Mouse (Mus musculus): Measurements from ENCODE around the gene Zfp366. TPM values are rescaled to one million over a fixed set of nuclear protein-coding genes. Genes with fewer than 3 reads are reported as not detected.

Zfp366 gene
- polyA plus RNA-seq, 1 experiment from 2014 or later: 1.2 TPM

GRCm38 (mm10) chr13:99235428-99236210 is 51.0 kb downstream of the Zfp366 start:
- H3K4me3 ChIP-seq (replicated peaks; ENCODE audit: low read depth, low read length): no peak overlapping the region
- no peak for TF ChIP-seq CTCF (IDR thresholded peaks at IDR 0.05; ENCODE audit: low read depth)
- DNase-seq (ENCODE audit: low spot score): no peak
- no peaks in the 10 kb centered on the region for H3K27me3 ChIP-seq (ENCODE audit: insufficient read depth, low read length)
- H3K4me1 ChIP-seq (replicated peaks; ENCODE audit: insufficient read depth, low read length): peaks cover 18% of the 10 kb centered on the region
- H3K4me2 ChIP-seq (ENCODE audit: low read length): no peak overlapping the region
- WGBS: 55% methylated on average over 20 of the region's 20 CpGs
- H3K27ac ChIP-seq: peak overlapping the region; percentile 31
- no peaks in the 10 kb centered on the region for H3K36me3 ChIP-seq (ENCODE audit: insufficient read depth, low read length)
- ATAC-seq (replicated peaks; ENCODE audit: low FRiP score, low read depth): no peak
- no peak overlapping the region for H3K9ac ChIP-seq (ENCODE audit: low read depth, low read length)
- no peaks in the 10 kb centered on the region for H3K9me3 ChIP-seq (replicated peaks; ENCODE audit: low read length)

DNA sequence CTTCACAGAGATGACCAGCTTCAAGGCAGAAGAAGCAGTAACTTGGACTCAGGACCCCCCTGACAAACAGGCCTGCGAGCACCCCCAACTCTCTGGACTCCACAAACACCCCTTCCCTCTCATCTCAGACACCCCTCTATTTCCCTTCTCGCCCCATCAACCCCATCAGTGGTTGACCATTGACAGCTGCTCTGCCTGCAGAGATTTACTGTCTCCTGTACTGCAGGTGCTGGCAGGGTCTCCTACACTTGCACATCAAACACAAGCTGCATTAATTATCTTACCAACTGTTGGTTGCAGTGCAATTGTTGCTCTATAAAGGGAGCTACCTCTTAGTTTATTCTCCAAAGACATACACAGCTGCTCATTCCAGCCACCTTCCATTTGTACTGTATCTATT is 51.6 kb downstream of the Zfp366 start:
- no peak overlapping the region for H3K9ac ChIP-seq (ENCODE audit: low read depth, low read length)
- no peak for ATAC-seq (replicated peaks; ENCODE audit: low FRiP score, low read depth)
- WGBS: 68% methylated on average over 2 of the region's 2 CpGs
- no peaks in the 10 kb centered on the region for H3K9me3 ChIP-seq (replicated peaks; ENCODE audit: low read length)
- no peak overlapping the region for H3K4me2 ChIP-seq (ENCODE audit: low read length)
- no peak for DNase-seq (ENCODE audit: low spot score)
- H3K4me1 ChIP-seq (replicated peaks; ENCODE audit: insufficient read depth, low read length): peaks cover 18% of the 10 kb centered on the region
- H3K4me3 ChIP-seq (replicated peaks; ENCODE audit: low read depth, low read length): no peak overlapping the region
- no peak for TF ChIP-seq CTCF (IDR thresholded peaks at IDR 0.05; ENCODE audit: low read depth)
- peak overlapping the region; percentile 31; the same call in 1 of the 2 replicates for H3K27ac ChIP-seq
- H3K27me3 ChIP-seq (ENCODE audit: insufficient read depth, low read length): no peaks in the 10 kb centered on the region
- no peaks in the 10 kb centered on the region for H3K36me3 ChIP-seq (ENCODE audit: insufficient read depth, low read length)

GRCm38 (mm10) chr13:99237122-99237521 is 52.5 kb downstream of the Zfp366 start:
- Histone ChIP-seq H3K27ac (peak overlapping the region; percentile 95), H3K36me3 (ENCODE audit: insufficient read depth, low read length) (no peaks in the 10 kb centered on the region), H3K4me3 (replicated peaks; ENCODE audit: low read depth, low read length) (no peak overlapping the region), H3K4me2 (ENCODE audit: low read length) (no peak overlapping the region), H3K9me3 (replicated peaks; ENCODE audit: low read length) (no peaks in the 10 kb centered on the region), H3K4me1 (replicated peaks; ENCODE audit: insufficient read depth, low read length) (peaks cover 18% of the 10 kb centered on the region), H3K27me3 (ENCODE audit: insufficient read depth, low read length) (no peaks in the 10 kb centered on the region), H3K9ac (ENCODE audit: low read depth, low read length) (no peak overlapping the region)
- no peak for TF ChIP-seq CTCF (IDR thresholded peaks at IDR 0.05; ENCODE audit: low read depth)
- WGBS: 79% methylated on average over 5 of the region's 5 CpGs
- ATAC-seq (replicated peaks; ENCODE audit: low FRiP score, low read depth) (no peak), DNase-seq (ENCODE audit: low spot score) (no peak)

GRCm38 (mm10) chr13:99237841-99238216 is 53.2 kb downstream of the Zfp366 start:
- no peak overlapping the region for H3K4me2 ChIP-seq (ENCODE audit: low read length)
- no peaks in the 10 kb centered on the region for H3K27me3 ChIP-seq (ENCODE audit: insufficient read depth, low read length)
- no peak for TF ChIP-seq CTCF (IDR thresholded peaks at IDR 0.05; ENCODE audit: low read depth)
- WGBS: 65% methylated on average over 1 of the region's 1 CpGs
- ATAC-seq (replicated peaks; ENCODE audit: low FRiP score, low read depth): no peak
- no peak overlapping the region for H3K4me3 ChIP-seq (replicated peaks; ENCODE audit: low read depth, low read length)
- peak overlapping the region; percentile 95 for H3K27ac ChIP-seq
- DNase-seq (ENCODE audit: low spot score): peak; percentile 87
- H3K9me3 ChIP-seq (replicated peaks; ENCODE audit: low read length): no peaks in the 10 kb centered on the region
- H3K4me1 ChIP-seq (replicated peaks; ENCODE audit: insufficient read depth, low read length): peaks cover 18% of the 10 kb centered on the region
- no peak overlapping the region for H3K9ac ChIP-seq (ENCODE audit: low read depth, low read length)
- no peaks in the 10 kb centered on the region for H3K36me3 ChIP-seq (ENCODE audit: insufficient read depth, low read length)

DNA sequence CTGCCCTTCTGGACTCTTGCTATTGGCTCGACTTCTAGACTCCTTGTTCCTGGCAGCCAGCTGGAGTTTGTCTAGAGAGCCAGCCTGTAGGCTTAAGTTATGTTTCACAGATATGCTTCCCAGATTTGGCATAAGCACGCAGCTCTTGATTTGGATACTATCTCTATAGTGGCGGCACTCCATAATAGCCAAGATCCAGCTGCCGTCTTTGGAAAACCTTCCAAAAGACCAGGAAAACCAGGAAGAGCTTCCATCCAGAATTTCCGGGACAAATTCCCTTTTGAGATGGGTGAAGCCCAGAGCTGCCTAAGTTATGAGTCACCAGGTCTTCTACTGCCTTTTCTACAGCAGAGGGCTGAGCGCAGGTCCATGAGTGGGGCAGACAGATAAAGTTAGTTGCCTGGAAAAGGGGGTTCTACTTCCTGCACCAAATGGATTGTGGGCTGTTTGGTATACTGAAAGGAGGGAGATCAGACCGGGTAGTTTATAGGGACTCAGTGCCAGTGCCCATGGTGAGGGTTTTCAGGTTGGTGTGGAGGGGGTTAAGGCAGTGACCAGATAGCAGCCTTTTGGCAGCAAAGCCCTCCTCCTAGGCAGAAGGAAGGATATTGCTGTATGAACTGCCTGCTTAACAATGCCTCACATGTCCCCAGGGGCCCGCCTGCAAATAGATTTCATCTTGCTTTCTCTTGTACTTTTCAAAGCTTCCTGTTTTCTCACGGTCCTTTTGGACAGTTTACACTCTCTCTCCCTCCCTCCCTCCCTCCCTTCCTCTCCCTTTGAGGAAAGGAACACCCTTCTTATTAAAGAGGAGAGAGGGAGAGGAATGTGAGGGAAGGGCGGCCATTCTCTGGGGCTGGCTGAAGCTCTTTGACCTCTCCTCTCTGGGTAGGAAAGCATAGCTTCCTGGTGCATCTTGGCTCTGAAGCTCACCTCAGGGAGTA is 53.9 kb downstream of the Zfp366 start:
- peak; percentile 58; the same call in 1 of the 2 replicates for ATAC-seq (replicated peaks; ENCODE audit: low FRiP score, low read depth)
- no peak overlapping the region for H3K9ac ChIP-seq (ENCODE audit: low read depth, low read length)
- WGBS: 35% methylated on average over 10 of the region's 10 CpGs
- no peaks in the 10 kb centered on the region for H3K36me3 ChIP-seq (ENCODE audit: insufficient read depth, low read length)
- no peaks in the 10 kb centered on the region for H3K9me3 ChIP-seq (replicated peaks; ENCODE audit: low read length)
- no peak overlapping the region for H3K4me3 ChIP-seq (replicated peaks; ENCODE audit: low read depth, low read length)
- DNase-seq (ENCODE audit: low spot score): peak; percentile 90
- peak overlapping the region; percentile 95 for H3K27ac ChIP-seq
- H3K4me2 ChIP-seq (ENCODE audit: low read length): 0 out of 2 replicates have a peak overlapping the region, but pooled peaks have one; percentile 8
- no peaks in the 10 kb centered on the region for H3K27me3 ChIP-seq (ENCODE audit: insufficient read depth, low read length)
- TF ChIP-seq CTCF (IDR thresholded peaks at IDR 0.05; ENCODE audit: low read depth): no peak
- H3K4me1 ChIP-seq (replicated peaks; ENCODE audit: insufficient read depth, low read length): peaks cover 18% of the 10 kb centered on the region

DNA sequence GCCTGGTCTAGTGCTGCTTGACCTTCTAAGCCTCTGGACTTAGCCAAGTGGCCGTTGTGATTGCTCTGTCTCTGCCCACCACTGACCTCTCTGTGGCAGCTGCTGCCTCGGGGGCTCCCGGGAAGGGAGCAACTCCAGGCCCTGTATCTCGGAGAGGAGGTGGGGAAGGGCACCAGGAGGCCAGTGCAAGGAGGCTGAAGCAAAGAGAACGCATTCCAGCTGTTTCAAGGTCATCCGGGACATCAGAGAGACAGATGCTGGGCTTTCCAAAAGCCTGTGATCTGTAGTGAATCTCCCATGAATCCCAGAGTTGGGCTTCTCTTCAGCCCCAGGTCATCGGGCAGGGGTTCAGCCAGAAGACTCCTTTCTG is 54.5 kb downstream of the Zfp366 start:
- H3K4me1 ChIP-seq (replicated peaks; ENCODE audit: insufficient read depth, low read length): peaks cover 18% of the 10 kb centered on the region
- no peaks in the 10 kb centered on the region for H3K9me3 ChIP-seq (replicated peaks; ENCODE audit: low read length)
- no peaks in the 10 kb centered on the region for H3K27me3 ChIP-seq (ENCODE audit: insufficient read depth, low read length)
- 13% methylated on average over 7 of the region's 7 CpGs for WGBS
- TF ChIP-seq CTCF (IDR thresholded peaks at IDR 0.05; ENCODE audit: low read depth): no peak
- no peaks in the 10 kb centered on the region for H3K36me3 ChIP-seq (ENCODE audit: insufficient read depth, low read length)
- no peak overlapping the region for H3K4me2 ChIP-seq (ENCODE audit: low read length)
- no peak overlapping the region for H3K4me3 ChIP-seq (replicated peaks; ENCODE audit: low read depth, low read length)
- DNase-seq (ENCODE audit: low spot score) (peak; percentile 56), ATAC-seq (replicated peaks; ENCODE audit: low FRiP score, low read depth) (peak; percentile 4; the same call in 1 of the 2 replicates)
- peak overlapping the region; percentile 95 for H3K27ac ChIP-seq
- no peak overlapping the region for H3K9ac ChIP-seq (ENCODE audit: low read depth, low read length)
